Mouse (Mus musculus) adipocyte (in vitro differentiated cells): ENCODE data around the gene Zfp551.

ENCODE experiments used
- DNase-seq: peaks from one replicate; pipeline ENCODE4 v3.0.0-alpha.2; 2016; ENCODE audit warnings: low spot score

Gene Zfp551

GRCm38 (mm10) chr7:12422245-12422849 is at the start of gene Zfp551:
Zfp551 (minus strand) TSS chr7:12422751.
- DNase-seq: peak; percentile 62

GRCm38 (mm10) chr7:12422855-12423254 is 304 bp upstream of the Zfp551 start:
- DNase-seq: no peak

- peak; percentile 2 for DNase-seq
These were observed 810 bp downstream of the Zfp551 start for GRCm38 (mm10) chr7:12421741-12422140.

GRCm38 (mm10) chr7:12369173-12369572 is 53.4 kb downstream of the Zfp551 start, which contains the start of gene Vmn1r84:
Vmn1r84 (minus strand) TSS chr7:12369273.
- no peak for DNase-seq
